Mouse (Mus musculus) embryonic facial prominence, embryonic 12.5 days (tissue): Measurements from ENCODE around the gene Mgst3. TPM values are rescaled to one million over a fixed set of nuclear protein-coding genes. Genes with fewer than 3 reads are reported as not detected.
"Not testable (repeated sequence)": the region's sequence is repeated elsewhere in the genome, so short reads cannot be mapped to it uniquely, and the experiment has no call there.

Experiments used
- ATAC-seq: fragments of 200-750 bp; cut with Nextera tagmentation; 2 replicates; pipeline ENCODE4 v1.8.0; 2017; ENCODE audit not compliant: insufficient number of reproducible peaks, insufficient read depth, low FRiP score, low TSS enrichment
- H3K27ac ChIP-seq: fragments of 300-500 bp; sonication (generic); 2 replicates; pipeline ENCODE4 v1.5.1; 2016; ENCODE audit warnings: mild to moderate bottlenecking
- H3K27me3 ChIP-seq: fragments of 300-500 bp; sonication (generic); 2 replicates; pipeline ENCODE4 v1.6.1; 2016; ENCODE audit warnings: mild to moderate bottlenecking, moderate library complexity
- H3K36me3 ChIP-seq: fragments of 300-500 bp; sonication (generic); 2 replicates; pipeline ENCODE4 v1.6.1; 2016; ENCODE audit warnings: mild to moderate bottlenecking
- H3K4me1 ChIP-seq: fragments of 300-500 bp; sonication (generic); 2 replicates; pipeline ENCODE4 v1.6.1; 2016
- H3K4me2 ChIP-seq: fragments of 300-500 bp; sonication (generic); replicated peaks from 2 replicates; pipeline ENCODE4 v1.6.1; 2016; ENCODE audit warnings: mild to moderate bottlenecking, moderate library complexity
- H3K4me3 ChIP-seq: fragments of 300-500 bp; sonication (generic); 2 replicates; pipeline ENCODE4 v1.5.1; 2016; ENCODE audit warnings: mild to moderate bottlenecking
- H3K9ac ChIP-seq: fragments of 300-500 bp; sonication (generic); 2 replicates; pipeline ENCODE4 v1.6.1; 2016; ENCODE audit warnings: mild to moderate bottlenecking, moderate library complexity
- H3K9me3 ChIP-seq: fragments of 300-500 bp; sonication (generic); 2 replicates; pipeline ENCODE4 v1.6.1; 2016; ENCODE audit warnings: mild to moderate bottlenecking, moderate library complexity
- WGBS: fragments of 180-500 bp; shearing (Covaris S2); methylation state at CpG from one replicate; pipeline ENCODE4 v1.1.7; 2016; 5-methylcytosine and 5-hydroxymethylcytosine counted together
- polyA plus RNA-seq: library from polyadenylated mRNA; unstranded; fragments of >200 nt; fragmentation: Nextera tagmentation; extraction: Ambion mirVana; gene quantifications from 2 replicates; pipeline ENCODE4 v1.2.1, GENCODE M21; 2016

Gene Mgst3
- polyA plus RNA-seq, 1 experiment from 2014 or later, result 40.8 TPM

- Histone ChIP-seq H3K27ac (no peak overlapping the region), H3K27me3 (no peaks in the 10 kb centered on the region), H3K4me3 (no peak overlapping the region), H3K4me1 (no peaks in the 10 kb centered on the region), H3K36me3 (peaks cover 33% of the 10 kb centered on the region), H3K9ac (no peak overlapping the region), H3K4me2 (no peak overlapping the region), H3K9me3 (no peaks in the 10 kb centered on the region)
- ATAC-seq, result no peak
- 90% methylated on average over 9 of the region's 9 CpGs for whole genome bisulfite sequencing
These were observed 36.3 kb downstream of the Mgst3 start for GRCm38 (mm10) chr1:167357387-167357786.

DNA sequence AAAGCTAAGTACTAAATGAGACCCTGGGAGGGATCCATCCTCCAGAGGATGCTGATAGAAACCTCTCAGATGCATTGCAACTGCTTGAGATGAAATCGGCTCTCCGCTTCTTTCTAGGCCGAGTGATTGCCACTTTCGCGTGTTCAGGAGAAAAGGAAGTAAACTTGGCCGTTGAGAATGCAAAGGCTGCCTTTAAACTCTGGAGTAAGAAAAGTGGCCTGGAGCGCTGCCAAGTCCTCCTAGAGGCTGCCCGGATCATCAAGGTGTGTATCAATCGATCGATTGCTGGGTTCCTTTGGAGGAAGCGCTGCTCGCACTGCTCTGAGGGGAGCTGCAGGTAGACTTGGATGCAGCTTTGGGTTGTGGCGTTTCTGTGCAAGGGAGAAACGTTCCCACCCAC is 41.2 kb downstream of the Mgst3 start:
- H3K4me2 ChIP-seq, result no peak overlapping the region
- H3K4me1 ChIP-seq, result 0 out of 2 replicates have a peak, but pooled peaks cover 4% of the 10 kb centered on the region
- H3K27me3 ChIP-seq, result no peaks in the 10 kb centered on the region
- no peak for ATAC-seq
- no peak overlapping the region for H3K27ac ChIP-seq
- no peaks in the 10 kb centered on the region for H3K9me3 ChIP-seq
- no peak overlapping the region for H3K9ac ChIP-seq
- WGBS, result 89% methylated on average over 14 of the region's 14 CpGs
- no peak overlapping the region for H3K4me3 ChIP-seq
- H3K36me3 ChIP-seq, result peaks cover 26% of the 10 kb centered on the region

DNA sequence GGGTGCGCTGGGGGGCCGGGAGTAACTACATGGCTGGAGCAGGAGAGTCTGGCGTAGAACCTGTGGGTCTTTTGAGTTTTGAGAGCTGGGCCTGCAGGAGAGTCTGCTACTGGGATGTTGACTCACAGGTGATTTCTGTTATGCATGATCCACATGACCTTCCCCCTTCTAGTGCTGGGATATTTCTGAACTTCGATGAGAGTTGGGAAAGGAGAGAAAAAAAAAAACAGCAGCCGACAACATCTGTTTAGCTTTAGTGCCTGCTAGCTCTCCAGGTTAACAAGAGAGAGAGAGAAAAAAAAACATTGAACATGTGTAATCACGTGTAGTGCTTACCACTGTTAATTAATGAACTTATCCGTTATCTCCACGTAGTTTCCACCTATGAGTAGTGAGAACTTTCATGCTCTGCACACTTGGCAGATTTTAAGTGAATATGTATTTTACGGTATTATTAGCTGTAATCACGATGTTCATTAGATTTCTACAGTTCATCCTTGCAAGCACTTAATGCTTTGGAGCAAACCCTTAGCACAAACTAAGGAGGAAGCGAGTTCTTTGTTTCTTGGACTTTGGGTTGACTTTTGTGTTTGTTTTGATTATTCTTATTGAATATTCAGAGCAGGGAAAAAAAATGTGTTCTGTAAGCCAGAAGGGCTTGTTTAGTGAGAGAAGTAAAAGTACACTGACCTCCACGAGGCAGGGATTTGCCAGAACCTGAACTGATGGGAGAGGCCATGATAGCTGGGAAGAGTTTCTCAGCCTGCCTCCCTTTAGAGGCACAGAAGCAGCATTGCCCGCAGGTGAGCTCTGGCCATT is 42.8 kb downstream of the Mgst3 start:
- Histone ChIP-seq H3K27me3 (no peaks in the 10 kb centered on the region), H3K27ac (peak overlapping the region; percentile 79), H3K9ac (peak overlapping the region; percentile 63), H3K36me3 (peaks cover 11% of the 10 kb centered on the region), H3K4me1 (0 out of 2 replicates have a peak, but pooled peaks cover 4% of the 10 kb centered on the region), H3K4me3 (peak overlapping the region; percentile 62), H3K9me3 (no peaks in the 10 kb centered on the region), H3K4me2 (peak overlapping the region; percentile 63)
- WGBS, result 23% methylated on average over 13 of the region's 13 CpGs
- no peak for ATAC-seq

DNA sequence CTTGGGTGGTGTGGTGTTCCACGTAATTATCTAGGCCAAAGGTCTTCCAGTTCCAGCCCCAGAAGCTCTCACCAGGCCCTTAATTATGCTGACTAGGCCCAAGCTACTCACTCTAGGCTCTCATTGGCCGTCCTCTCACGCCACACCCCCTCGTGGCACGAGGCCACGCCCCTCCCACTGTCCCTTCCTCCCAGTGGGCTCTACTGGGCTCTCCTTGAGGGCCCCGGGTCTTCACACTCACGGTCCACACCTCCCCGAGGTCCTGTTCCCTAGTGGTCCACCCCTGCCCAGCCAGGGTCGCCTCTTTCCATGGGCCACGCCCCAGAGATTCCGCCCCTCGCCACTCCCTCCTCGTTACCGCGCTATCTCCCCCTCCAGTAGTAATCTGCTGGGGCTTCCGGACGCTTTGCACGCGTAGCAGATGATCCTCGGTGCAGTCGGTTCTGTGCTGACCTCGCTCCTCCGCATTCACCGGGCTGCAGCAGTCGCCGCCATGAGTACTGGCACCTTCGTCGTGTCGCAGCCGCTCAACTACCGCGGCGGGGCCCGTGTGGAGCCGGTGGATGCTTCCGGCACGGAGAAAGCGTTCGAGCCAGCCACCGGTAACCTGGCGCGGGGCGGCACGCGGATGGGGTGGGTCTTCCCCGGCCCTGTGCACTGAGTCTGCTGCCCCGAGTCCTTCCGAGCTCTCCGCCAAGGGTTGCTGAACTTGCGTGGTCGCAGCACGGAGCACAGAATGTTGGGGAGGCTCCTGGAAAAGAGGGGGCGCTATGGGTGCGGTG is 43.6 kb downstream of the Mgst3 start, which contains the start of gene Aldh9a1:
TSS of gene Aldh9a1 (plus strand) at position 177 of the 782 bp plus-strand sequence.
- Histone ChIP-seq H3K36me3 (peaks cover 10% of the 10 kb centered on the region), H3K4me1 (0 out of 2 replicates have a peak, but pooled peaks cover 4% of the 10 kb centered on the region), H3K4me3 (peak within 1 kb of the TSS; percentile 62), H3K27ac (peak within 1 kb of the TSS; percentile 79), H3K9ac (peak within 1 kb of the TSS; percentile 63), H3K9me3 (no peaks in the 10 kb centered on the region), H3K27me3 (no peaks in the 10 kb centered on the region), H3K4me2 (peak within 1 kb of the TSS; percentile 63)
- WGBS, result under 1% methylated on average over 55 of the region's 55 CpGs
- ATAC-seq, result peak; percentile 99

DNA sequence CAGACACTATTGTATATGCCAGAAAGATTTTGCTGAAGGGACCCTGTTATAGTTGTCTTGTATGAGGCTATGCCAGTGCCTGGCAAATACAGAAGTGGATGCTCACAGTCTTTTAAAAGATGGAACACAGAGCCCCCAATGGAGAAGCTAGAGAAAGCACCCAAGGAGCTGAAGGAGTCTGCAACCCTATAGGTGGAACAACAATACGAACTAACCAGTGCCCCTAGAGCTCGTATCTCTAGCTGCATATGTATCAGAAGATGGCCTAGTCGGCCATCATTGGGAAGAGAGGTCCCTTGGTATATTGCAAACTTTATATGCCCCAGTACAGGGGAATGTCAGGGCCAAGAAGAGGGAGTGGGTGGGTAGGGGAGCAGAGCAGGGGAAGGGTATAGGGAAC is 44.4 kb downstream of the Mgst3 start:
- WGBS, result 62% methylated on average over 3 of the region's 3 CpGs
- not testable (repeated sequence) for ATAC-seq, H3K9ac ChIP-seq, H3K4me3 ChIP-seq, H3K4me1 ChIP-seq, H3K36me3 ChIP-seq, H3K27ac ChIP-seq, H3K4me2 ChIP-seq, H3K27me3 ChIP-seq, H3K9me3 ChIP-seq

DNA sequence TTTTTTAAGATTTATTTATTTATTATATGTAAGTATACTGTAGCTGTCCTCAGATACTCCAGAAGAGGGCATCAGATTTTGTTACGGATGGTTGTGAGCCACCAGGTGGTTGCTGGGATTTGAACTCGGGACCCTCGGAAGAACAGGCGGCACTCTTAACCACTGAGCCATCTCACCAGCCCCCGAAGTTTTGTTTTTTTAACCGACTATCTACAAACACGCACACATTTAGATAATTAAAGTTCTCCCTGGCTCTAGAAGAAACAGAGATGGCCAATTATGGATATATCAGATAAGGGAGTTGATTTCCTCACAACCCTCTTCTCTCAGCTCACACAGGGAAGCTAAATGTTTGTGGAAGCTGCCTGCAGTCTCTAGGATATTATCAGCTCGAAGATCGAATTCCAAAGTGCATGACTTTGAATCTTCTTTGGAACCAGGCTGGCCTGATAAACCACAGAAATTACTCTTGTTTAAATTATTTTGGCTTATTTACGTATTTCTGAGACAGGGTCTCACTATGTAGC is 47.6 kb downstream of the Mgst3 start:
- 83% methylated on average over 10 of the region's 10 CpGs for WGBS
- not testable (repeated sequence) for ATAC-seq, H3K36me3 ChIP-seq, H3K4me2 ChIP-seq, H3K4me3 ChIP-seq, H3K27ac ChIP-seq, H3K9ac ChIP-seq, H3K9me3 ChIP-seq, H3K4me1 ChIP-seq, H3K27me3 ChIP-seq

DNA sequence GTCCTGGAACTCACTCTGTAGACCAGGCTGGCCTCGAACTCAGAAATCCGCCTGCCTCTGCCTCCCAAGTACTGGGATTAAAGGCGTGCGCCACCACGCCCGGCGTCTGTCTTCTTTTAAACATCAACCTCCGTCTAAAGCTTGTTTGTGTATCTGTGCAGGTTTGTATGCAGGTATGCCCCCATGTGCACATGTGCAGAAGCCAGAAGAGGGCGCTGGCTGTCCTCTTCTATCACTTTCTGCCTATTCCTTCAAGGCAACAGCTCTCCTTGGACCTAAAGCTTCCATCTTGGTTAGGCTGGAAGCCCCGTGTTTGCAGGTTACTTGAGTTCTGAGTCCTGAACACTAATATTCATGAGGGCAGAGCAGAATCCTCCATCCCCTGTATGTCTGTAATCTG is 50.8 kb downstream of the Mgst3 start:
- Histone ChIP-seq H3K27me3 (peaks cover 7% of the 10 kb centered on the region), H3K9me3 (no peaks in the 10 kb centered on the region), H3K4me3 (no peak overlapping the region), H3K27ac (no peak overlapping the region), H3K36me3 (no peaks in the 10 kb centered on the region), H3K4me2 (no peak overlapping the region), H3K4me1 (no peaks in the 10 kb centered on the region), H3K9ac (no peak overlapping the region)
- WGBS, result 87% methylated on average over 10 of the region's 10 CpGs
- no peak for ATAC-seq

GRCm38 (mm10) chr1:167340910-167341528 is 52.6 kb downstream of the Mgst3 start:
- H3K9me3 ChIP-seq, result no peaks in the 10 kb centered on the region
- H3K4me3 ChIP-seq, result no peak overlapping the region
- H3K4me1 ChIP-seq, result no peaks in the 10 kb centered on the region
- 0 out of 2 replicates have a peak, but pooled peaks have one; percentile 6 for ATAC-seq
- H3K27me3 ChIP-seq, result peaks cover 7% of the 10 kb centered on the region
- H3K4me2 ChIP-seq, result peak overlapping the region; percentile 81; the same call in 1 of the 2 replicates
- H3K36me3 ChIP-seq, result no peaks in the 10 kb centered on the region
- H3K9ac ChIP-seq, result no peak overlapping the region
- H3K27ac ChIP-seq, result no peak overlapping the region
- 85% methylated on average over 3 of the region's 3 CpGs for WGBS

GRCm38 (mm10) chr1:167340111-167340787 is 53.4 kb downstream of the Mgst3 start:
- Histone ChIP-seq H3K4me1 (no peaks in the 10 kb centered on the region), H3K9me3 (no peaks in the 10 kb centered on the region), H3K36me3 (no peaks in the 10 kb centered on the region), H3K9ac (peak overlapping the region; percentile 50; the same call in 1 of the 2 replicates), H3K4me2 (peak overlapping the region; percentile 81), H3K4me3 (peak overlapping the region; percentile 45), H3K27ac (no peak overlapping the region), H3K27me3 (peaks cover 7% of the 10 kb centered on the region)
- WGBS, result 2% methylated on average over 47 of the region's 47 CpGs
- 0 out of 2 replicates have a peak, but pooled peaks have one; percentile 48 for ATAC-seq

- ATAC-seq, result no peak
- 71% methylated on average over 8 of the region's 9 CpGs for WGBS
- no peak overlapping the region for H3K4me3 ChIP-seq
These were observed 54.4 kb downstream of the Mgst3 start for GRCm38 (mm10) chr1:167339177-167339781.

More at GRCm38 (mm10) chr1:167339177-167339781, 54.4 kb downstream of the Mgst3 start:
- Histone ChIP-seq H3K36me3 (no peaks in the 10 kb centered on the region), H3K27me3 (peaks cover 7% of the 10 kb centered on the region), H3K9ac (no peak overlapping the region), H3K27ac (no peak overlapping the region), H3K4me1 (no peaks in the 10 kb centered on the region), H3K4me2 (no peak overlapping the region), H3K9me3 (no peaks in the 10 kb centered on the region)
